In genomic region chr2:161460600-161460999, GRCm38 (mm10) we compare ENCODE assay signal across 26 mouse cellular contexts.
DNase-seq lines count a peak whose midpoint lies in the region; ATAC-seq and TF ChIP-seq lines count a peak whose summit lies in the region.
"Had no signal": no experiment of that assay in that cellular context is flagged by ENCODE, and none has a peak within 500 bp of the region (broad histone marks: within the 10 kb centered on the region; RNA-seq: fewer than 3 reads in every experiment).

No protein-coding gene starts in this region.

- H3K27ac ChIP-seq in kidney, embryonic 16.5 days (ENCODE audit: low read length), result no peak overlapping the region
- H3K27ac ChIP-seq in intestine, postnatal 0 days (ENCODE audit: low read depth, low read length), result no peak overlapping the region
- H3K27ac ChIP-seq: embryonic facial prominence, embryonic 10.5 days; embryonic facial prominence, embryonic 13.5 days; forebrain, embryonic 12.5 days; forebrain, embryonic 15.5 days; heart, embryonic 15.5 days; hindbrain, embryonic 14.5 days had no signal

- 94% methylated on average over 4 of the region's 4 CpGs for whole genome bisulfite sequencing in kidney, embryonic 16.5 days
- WGBS in intestine, postnatal 0 days, result 64% methylated on average over 4 of the region's 4 CpGs

- DNase-seq in kidney, adult 11 months, result peak; percentile 10
- peak; percentile 41 for DNase-seq in kidney, adult 9 months
- no peak for DNase-seq in kidney, postnatal 14 days
- DNase-seq in liver, result no peak
- DNase-seq: adrenal gland, adult 8-10 months; adrenal gland, postnatal 25 days; cerebellum, adult 11-12 months; cerebellum, adult 8-10 months; cerebellum, postnatal 10 days; cerebellum, postnatal 36 days; embryo, embryonic 11 days; gastrocnemius, postnatal 25 days; heart, adult 18-20 months; heart, postnatal 10 days; heart, postnatal 4 days had no signal

- no peaks in the 10 kb centered on the region for H3K4me1 ChIP-seq in kidney, embryonic 16.5 days (ENCODE audit: insufficient read depth, low read length)
- H3K4me1 ChIP-seq in intestine, postnatal 0 days (replicated peaks; ENCODE audit: control insufficient read depth, insufficient read depth, low read length), result 0 out of 2 replicates have a peak, but pooled peaks cover 3% of the 10 kb centered on the region
- H3K4me1 ChIP-seq: embryonic facial prominence, embryonic 10.5 days; embryonic facial prominence, embryonic 13.5 days; forebrain, embryonic 12.5 days; forebrain, embryonic 15.5 days; heart, embryonic 12.5 days; heart, embryonic 15.5 days had no signal

- ATAC-seq in kidney, embryonic 16.5 days (ENCODE audit: low FRiP score, low TSS enrichment), result no peak
- ATAC-seq in intestine, postnatal 0 days, result peak; percentile 22; the same call in 1 of the 2 replicates
- ATAC-seq: activated CD4-positive, CD25-positive, alpha-beta regulatory T cell, adult 4 months; forebrain, embryonic 15.5 days had no signal

- no peak overlapping the region for H3K4me2 ChIP-seq in kidney, embryonic 16.5 days (replicated peaks; ENCODE audit: low read depth, low read length)
- no peak overlapping the region for H3K4me2 ChIP-seq in intestine, postnatal 0 days (replicated peaks; ENCODE audit: low read depth)
- H3K4me2 ChIP-seq: embryonic facial prominence, embryonic 13.5 days; forebrain, embryonic 12.5 days; forebrain, embryonic 15.5 days; heart, embryonic 12.5 days; heart, embryonic 15.5 days; hindbrain, embryonic 14.5 days had no signal

- TF ChIP-seq CTCF in intestine, postnatal 0 days (IDR thresholded peaks at IDR 0.05; ENCODE audit: low read depth), result no peak

- no peak overlapping the region for H3K4me3 ChIP-seq in kidney, embryonic 16.5 days (ENCODE audit: low read length)
- no peak overlapping the region for H3K4me3 ChIP-seq in intestine, postnatal 0 days (ENCODE audit: low read depth, low read length)
- H3K4me3 ChIP-seq: embryonic facial prominence, embryonic 10.5 days; embryonic facial prominence, embryonic 13.5 days; erythroblast, embryonic 14.5 days; forebrain, embryonic 12.5 days; forebrain, embryonic 15.5 days; heart, embryonic 12.5 days; heart, embryonic 15.5 days had no signal

- H3K9ac ChIP-seq in kidney, embryonic 16.5 days (replicated peaks; ENCODE audit: low read length), result no peak overlapping the region
- H3K9ac ChIP-seq in intestine, postnatal 0 days (ENCODE audit: low read depth, low read length), result no peak overlapping the region
- H3K9ac ChIP-seq: embryonic facial prominence, embryonic 13.5 days; forebrain, embryonic 12.5 days; forebrain, embryonic 15.5 days; heart, embryonic 12.5 days; heart, embryonic 15.5 days; hindbrain, embryonic 14.5 days had no signal

- no peaks in the 10 kb centered on the region for H3K36me3 ChIP-seq in kidney, embryonic 16.5 days (ENCODE audit: insufficient read depth, low read length)
- H3K36me3 ChIP-seq in intestine, postnatal 0 days (ENCODE audit: control insufficient read depth, insufficient read depth), result no peaks in the 10 kb centered on the region
- H3K36me3 ChIP-seq: embryonic facial prominence, embryonic 10.5 days; embryonic facial prominence, embryonic 13.5 days; forebrain, embryonic 12.5 days; forebrain, embryonic 15.5 days; heart, embryonic 12.5 days; heart, embryonic 15.5 days had no signal

- peaks cover 5% of the 10 kb centered on the region; the same call in 1 of the 2 replicates for H3K9me3 ChIP-seq in kidney, embryonic 16.5 days (ENCODE audit: low read length)
- no peaks in the 10 kb centered on the region for H3K9me3 ChIP-seq in intestine, postnatal 0 days (ENCODE audit: control insufficient read depth)
- H3K9me3 ChIP-seq: embryonic facial prominence, embryonic 10.5 days; embryonic facial prominence, embryonic 13.5 days; forebrain, embryonic 12.5 days; forebrain, embryonic 15.5 days; heart, embryonic 15.5 days had no signal

- H3K27me3 ChIP-seq in kidney, embryonic 16.5 days (ENCODE audit: insufficient read depth, low read length), result no peaks in the 10 kb centered on the region
- no peaks in the 10 kb centered on the region for H3K27me3 ChIP-seq in intestine, postnatal 0 days (replicated peaks; ENCODE audit: control insufficient read depth, insufficient read depth, low read length)
- H3K27me3 ChIP-seq: embryonic facial prominence, embryonic 13.5 days; forebrain, embryonic 12.5 days; forebrain, embryonic 15.5 days; heart, embryonic 12.5 days; heart, embryonic 15.5 days had no signal

Comparison
In these comparisons a context has a peak if more than half of its experiments do, and no peak if none do; other contexts are left out.
1. DNase-seq: peak in kidney, adult 11 months (single experiment) and kidney, adult 9 months (single experiment); none in kidney, postnatal 14 days (single experiment) and liver (single experiment).